Mouse (Mus musculus): ENCODE data around the gene Arvcf. TPM values are rescaled to one million over a fixed set of nuclear protein-coding genes. Genes with fewer than 3 reads are reported as not detected.

Arvcf gene
- polyA plus RNA-seq, 1 experiment from 2014 or later: 19.5 TPM

DNA sequence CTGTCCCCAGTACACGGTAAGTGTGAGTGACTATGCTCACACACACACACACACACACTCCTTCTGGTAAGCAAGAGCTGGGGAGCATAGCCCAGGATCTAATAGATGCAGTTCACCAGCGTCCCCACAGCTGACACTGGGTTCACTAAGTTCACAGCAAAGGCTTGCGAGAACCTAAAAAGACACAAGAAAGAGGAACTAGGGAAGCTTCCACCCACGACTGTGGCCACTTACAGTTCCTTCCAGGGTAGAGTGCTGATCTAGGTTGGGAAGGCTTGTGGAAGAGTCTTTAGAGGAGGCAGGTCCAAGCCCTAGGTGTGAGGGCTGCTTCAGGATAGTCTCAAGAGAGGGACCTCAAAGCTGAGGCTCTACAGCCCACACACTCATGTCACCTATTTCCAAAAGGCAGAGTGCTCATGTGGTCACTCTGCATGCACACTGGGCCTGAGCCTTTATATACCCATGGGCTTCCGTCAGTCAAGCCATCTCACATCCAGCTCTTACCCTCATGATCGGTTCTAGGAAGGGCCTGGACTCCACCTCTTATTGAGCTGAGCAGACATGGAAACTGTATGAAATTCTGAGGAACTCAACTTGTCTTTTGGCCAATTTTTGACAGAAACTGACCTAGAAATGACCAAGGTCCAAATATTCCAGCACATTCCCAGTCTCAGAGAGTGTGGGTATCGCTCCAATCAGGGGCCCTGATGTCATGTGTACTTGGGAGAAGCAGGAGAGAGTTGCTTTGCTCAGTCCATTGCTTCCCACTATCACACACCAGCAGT lies 65.2 kb downstream of the Arvcf start:
- no peak for ATAC-seq (replicated peaks; ENCODE audit: insufficient number of reproducible peaks, low FRiP score, low TSS enrichment)
- WGBS (ENCODE audit: insufficient replicate concordance): 85% methylated on average over 7 of the region's 7 CpGs
- peaks cover 17% of the 10 kb centered on the region for H3K36me3 ChIP-seq (ENCODE audit: control insufficient read depth, insufficient read depth, low read length)

DNA sequence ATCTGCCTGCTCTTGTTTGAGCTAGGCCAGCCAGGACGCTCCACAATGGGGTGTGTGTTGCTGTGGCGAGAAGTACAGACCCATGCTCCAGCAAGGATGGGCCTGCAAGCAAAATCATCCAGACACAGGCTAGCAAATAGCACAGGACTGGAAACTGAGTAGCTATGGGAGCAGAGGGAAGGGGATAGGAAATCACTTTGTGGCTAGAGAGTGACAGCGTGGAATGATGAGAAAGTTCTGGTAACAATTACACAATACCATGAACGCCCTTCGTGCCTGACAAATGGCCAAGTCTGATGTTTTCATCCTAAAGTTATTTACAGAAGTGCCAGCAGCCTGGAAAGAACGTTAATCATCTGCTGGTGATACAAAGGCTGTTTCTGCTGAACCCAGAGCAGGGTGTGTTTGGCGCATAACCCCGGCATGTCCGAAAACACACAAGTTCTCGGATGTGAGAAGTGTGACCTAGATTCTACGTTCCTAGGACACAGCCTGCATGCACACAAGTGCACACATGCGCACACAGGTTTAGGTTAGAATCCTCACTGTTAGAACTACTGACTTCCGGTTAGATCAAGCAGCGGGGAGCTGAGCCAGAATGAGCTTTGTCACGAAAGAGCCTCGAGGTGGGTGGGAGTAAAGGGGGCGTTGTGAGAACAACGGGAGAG lies 68.2 kb downstream of the Arvcf start:
- no peak overlapping the region for H3K4me3 ChIP-seq (ENCODE audit: low read depth, low read length)
- H3K9ac ChIP-seq (ENCODE audit: low read depth, low read length): no peak overlapping the region
- H3K4me1 ChIP-seq (ENCODE audit: control insufficient read depth, insufficient read depth, low read length): peaks cover 5% of the 10 kb centered on the region
- no peaks in the 10 kb centered on the region for H3K27me3 ChIP-seq (ENCODE audit: control insufficient read depth, insufficient read depth, low read length)
- no peaks in the 10 kb centered on the region for H3K9me3 ChIP-seq (replicated peaks; ENCODE audit: control insufficient read depth, low read length)
- H3K36me3 ChIP-seq (ENCODE audit: control insufficient read depth, insufficient read depth, low read length): peaks cover 11% of the 10 kb centered on the region
- peak overlapping the region; percentile 23 for H3K27ac ChIP-seq (ENCODE audit: low read depth, low read length)
- H3K4me2 ChIP-seq: no peak overlapping the region
- 75% methylated on average over 18 of the region's 18 CpGs for WGBS (ENCODE audit: insufficient replicate concordance)
- no peak for ATAC-seq (replicated peaks; ENCODE audit: insufficient number of reproducible peaks, low FRiP score, low TSS enrichment)

More for the DNA sequence above, 65.2 kb downstream of the Arvcf start:
- H3K4me1 ChIP-seq (ENCODE audit: control insufficient read depth, insufficient read depth, low read length): peaks cover 7% of the 10 kb centered on the region
- no peak overlapping the region for H3K27ac ChIP-seq (ENCODE audit: low read depth, low read length)
- no peaks in the 10 kb centered on the region for H3K9me3 ChIP-seq (replicated peaks; ENCODE audit: control insufficient read depth, low read length)
- H3K4me3 ChIP-seq (ENCODE audit: low read depth, low read length): no peak overlapping the region
- no peak overlapping the region for H3K9ac ChIP-seq (ENCODE audit: low read depth, low read length)
- H3K27me3 ChIP-seq (ENCODE audit: control insufficient read depth, insufficient read depth, low read length): no peaks in the 10 kb centered on the region
- no peak overlapping the region for H3K4me2 ChIP-seq

DNA sequence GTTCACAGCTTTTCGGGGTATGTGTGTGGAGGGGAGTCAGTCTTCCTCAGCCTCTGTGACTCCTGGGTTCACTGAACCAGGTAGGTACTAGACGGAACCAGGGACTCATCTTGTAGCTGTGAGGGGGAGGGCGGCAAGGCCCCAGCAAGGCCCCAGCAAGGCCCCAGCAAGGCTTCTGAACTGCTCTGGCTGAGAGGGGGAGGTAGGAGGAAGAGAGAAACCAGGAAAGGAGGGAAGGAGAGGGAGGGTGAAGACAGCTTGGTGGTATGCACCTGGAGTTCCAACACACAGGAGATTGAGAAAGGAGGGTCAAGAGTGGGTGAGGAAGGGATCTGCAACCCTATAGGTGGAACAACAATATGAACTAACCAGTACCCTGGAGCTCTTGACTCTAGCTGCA lies 68.9 kb downstream of the Arvcf start:
- H3K27ac ChIP-seq (ENCODE audit: low read depth, low read length): peak overlapping the region; percentile 23
- H3K4me2 ChIP-seq: no peak overlapping the region
- no peak overlapping the region for H3K9ac ChIP-seq (ENCODE audit: low read depth, low read length)
- H3K4me3 ChIP-seq (ENCODE audit: low read depth, low read length): no peak overlapping the region
- no peaks in the 10 kb centered on the region for H3K9me3 ChIP-seq (replicated peaks; ENCODE audit: control insufficient read depth, low read length)
- 73% methylated on average over 3 of the region's 3 CpGs for WGBS (ENCODE audit: insufficient replicate concordance)
- H3K4me1 ChIP-seq (ENCODE audit: control insufficient read depth, insufficient read depth, low read length): peaks cover 5% of the 10 kb centered on the region
- H3K36me3 ChIP-seq (ENCODE audit: control insufficient read depth, insufficient read depth, low read length): peaks cover 11% of the 10 kb centered on the region
- no peaks in the 10 kb centered on the region for H3K27me3 ChIP-seq (ENCODE audit: control insufficient read depth, insufficient read depth, low read length)
- ATAC-seq (replicated peaks; ENCODE audit: insufficient number of reproducible peaks, low FRiP score, low TSS enrichment): no peak

GRCm38 (mm10) chr16:18417491-18417890 lies 69.5 kb downstream of the Arvcf start:
- H3K9ac ChIP-seq (ENCODE audit: low read depth, low read length): no peak overlapping the region
- ATAC-seq (replicated peaks; ENCODE audit: insufficient number of reproducible peaks, low FRiP score, low TSS enrichment): no peak
- H3K27me3 ChIP-seq (ENCODE audit: control insufficient read depth, insufficient read depth, low read length): no peaks in the 10 kb centered on the region
- H3K4me1 ChIP-seq (ENCODE audit: control insufficient read depth, insufficient read depth, low read length): peaks cover 5% of the 10 kb centered on the region
- peaks cover 11% of the 10 kb centered on the region for H3K36me3 ChIP-seq (ENCODE audit: control insufficient read depth, insufficient read depth, low read length)
- WGBS (ENCODE audit: insufficient replicate concordance): 86% methylated on average over 5 of the region's 5 CpGs
- H3K4me3 ChIP-seq (ENCODE audit: low read depth, low read length): no peak overlapping the region
- no peaks in the 10 kb centered on the region for H3K9me3 ChIP-seq (replicated peaks; ENCODE audit: control insufficient read depth, low read length)
- no peak overlapping the region for H3K4me2 ChIP-seq
- H3K27ac ChIP-seq (ENCODE audit: low read depth, low read length): no peak overlapping the region

- no peak overlapping the region for H3K9ac ChIP-seq (ENCODE audit: low read depth, low read length)
- H3K27me3 ChIP-seq (ENCODE audit: control insufficient read depth, insufficient read depth, low read length): no peaks in the 10 kb centered on the region
- no peaks in the 10 kb centered on the region for H3K9me3 ChIP-seq (replicated peaks; ENCODE audit: control insufficient read depth, low read length)
- H3K4me1 ChIP-seq (ENCODE audit: control insufficient read depth, insufficient read depth, low read length): peaks cover 7% of the 10 kb centered on the region
- 0 out of 2 replicates have a peak, but pooled peaks have one; percentile 12 for ATAC-seq (replicated peaks; ENCODE audit: insufficient number of reproducible peaks, low FRiP score, low TSS enrichment)
- H3K4me3 ChIP-seq (ENCODE audit: low read depth, low read length): no peak overlapping the region
- H3K4me2 ChIP-seq: no peak overlapping the region
- no peak overlapping the region for H3K27ac ChIP-seq (ENCODE audit: low read depth, low read length)
- peaks cover 8% of the 10 kb centered on the region for H3K36me3 ChIP-seq (ENCODE audit: control insufficient read depth, insufficient read depth, low read length)
- 77% methylated on average over 4 of the region's 4 CpGs for WGBS (ENCODE audit: insufficient replicate concordance)
Measured at GRCm38 (mm10) chr16:18418756-18419602, 71.0 kb downstream of the Arvcf start.

- WGBS (ENCODE audit: insufficient replicate concordance): 56% methylated on average over 1 of the region's 1 CpGs
- Histone ChIP-seq H3K27ac (ENCODE audit: low read depth, low read length) (no peak overlapping the region), H3K36me3 (ENCODE audit: control insufficient read depth, insufficient read depth, low read length) (peaks cover 6% of the 10 kb centered on the region), H3K27me3 (ENCODE audit: control insufficient read depth, insufficient read depth, low read length) (no peaks in the 10 kb centered on the region), H3K4me2 (no peak overlapping the region), H3K4me3 (ENCODE audit: low read depth, low read length) (no peak overlapping the region), H3K9ac (ENCODE audit: low read depth, low read length) (no peak overlapping the region), H3K9me3 (replicated peaks; ENCODE audit: control insufficient read depth, low read length) (no peaks in the 10 kb centered on the region), H3K4me1 (ENCODE audit: control insufficient read depth, insufficient read depth, low read length) (peaks cover 13% of the 10 kb centered on the region)
- ATAC-seq (replicated peaks; ENCODE audit: insufficient number of reproducible peaks, low FRiP score, low TSS enrichment): no peak
Measured at GRCm38 (mm10) chr16:18419603-18420026, 71.6 kb downstream of the Arvcf start.

GRCm38 (mm10) chr16:18420571-18420970 lies 72.6 kb downstream of the Arvcf start:
- Histone ChIP-seq H3K4me2 (no peak overlapping the region), H3K27me3 (ENCODE audit: control insufficient read depth, insufficient read depth, low read length) (no peaks in the 10 kb centered on the region), H3K4me3 (ENCODE audit: low read depth, low read length) (no peak overlapping the region), H3K4me1 (ENCODE audit: control insufficient read depth, insufficient read depth, low read length) (peaks cover 19% of the 10 kb centered on the region), H3K9me3 (replicated peaks; ENCODE audit: control insufficient read depth, low read length) (no peaks in the 10 kb centered on the region), H3K9ac (ENCODE audit: low read depth, low read length) (no peak overlapping the region), H3K36me3 (ENCODE audit: control insufficient read depth, insufficient read depth, low read length) (0 out of 2 replicates have a peak, but pooled peaks cover 3% of the 10 kb centered on the region), H3K27ac (ENCODE audit: low read depth, low read length) (no peak overlapping the region)
- ATAC-seq (replicated peaks; ENCODE audit: insufficient number of reproducible peaks, low FRiP score, low TSS enrichment): no peak
- 75% methylated on average over 3 of the region's 3 CpGs for WGBS (ENCODE audit: insufficient replicate concordance)

DNA sequence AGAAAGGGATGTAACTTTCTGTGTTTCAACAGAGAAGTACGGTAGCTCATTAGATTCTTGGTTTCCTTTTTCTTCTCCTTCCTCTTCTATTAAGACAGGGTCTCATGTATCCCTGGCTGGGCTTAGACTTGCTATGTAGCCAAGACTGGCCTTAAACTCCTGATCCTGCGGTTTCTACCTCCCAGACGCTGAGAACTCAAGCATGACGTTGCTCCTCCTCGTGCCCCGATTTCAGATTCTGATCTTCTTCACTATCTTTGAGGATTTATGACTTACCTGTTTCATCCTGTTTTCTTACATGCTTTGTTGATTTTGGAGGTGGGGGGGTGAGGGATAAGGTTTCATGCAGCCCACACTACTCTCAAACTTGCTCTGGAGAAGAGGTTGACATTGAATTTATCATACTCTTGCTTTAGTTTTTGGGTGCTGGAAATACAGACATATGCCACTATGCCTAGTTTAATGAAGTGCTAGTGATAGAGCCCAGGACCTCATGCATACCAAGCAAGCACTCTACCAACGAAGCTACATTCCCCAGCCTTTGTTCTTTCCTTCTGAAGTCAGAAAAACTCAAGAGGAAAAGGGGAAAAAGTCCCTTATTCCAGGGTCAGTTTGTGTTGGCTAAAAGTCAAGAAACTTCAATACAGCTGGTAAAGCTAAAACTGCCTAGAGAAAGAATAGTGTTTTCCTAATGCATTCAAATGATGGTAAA lies 75.4 kb downstream of the Arvcf start:
- peaks cover 23% of the 10 kb centered on the region for H3K4me1 ChIP-seq (ENCODE audit: control insufficient read depth, insufficient read depth, low read length)
- peak overlapping the region; percentile 74; the same call in 1 of the 2 replicates for H3K4me2 ChIP-seq
- H3K27me3 ChIP-seq (ENCODE audit: control insufficient read depth, insufficient read depth, low read length): no peaks in the 10 kb centered on the region
- H3K36me3 ChIP-seq (ENCODE audit: control insufficient read depth, insufficient read depth, low read length): no peaks in the 10 kb centered on the region
- H3K9me3 ChIP-seq (replicated peaks; ENCODE audit: control insufficient read depth, low read length): no peaks in the 10 kb centered on the region
- H3K4me3 ChIP-seq (ENCODE audit: low read depth, low read length): no peak overlapping the region
- no peak overlapping the region for H3K27ac ChIP-seq (ENCODE audit: low read depth, low read length)
- no peak for ATAC-seq (replicated peaks; ENCODE audit: insufficient number of reproducible peaks, low FRiP score, low TSS enrichment)
- H3K9ac ChIP-seq (ENCODE audit: low read depth, low read length): no peak overlapping the region
- 84% methylated on average over 7 of the region's 7 CpGs for WGBS (ENCODE audit: insufficient replicate concordance)

Measured in heart, embryonic 11.5 days (tissue).